Mouse (Mus musculus) granulocyte monocyte progenitor cell, adult 5-6 weeks (primary cell): ENCODE measurements around the gene Akap13. TPM values are rescaled to one million over a fixed set of nuclear protein-coding genes. Genes with fewer than 3 reads are reported as not detected.

ENCODE experiments used
- ATAC-seq: replicated peaks from 2 replicates; pipeline ENCODE4 v1.8.0; 2016; ENCODE audit warnings: mild to moderate bottlenecking, moderate TSS enrichment, inconsistent platforms; ENCODE audit not compliant: poor library complexity, severe bottlenecking
- total RNA-seq, 2 experiments: library from RNA; stranded (forward) in 1 of 2; stranded (reverse) in 1 of 2; fragments of 200-712, 200-1000 nt in 1 of 2; fragments of >200 nt in 1 of 2; fragmentation: Nextera tagmentation in 1 of 2; gene quantifications; 2 replicates each; pipeline ENCODE4 v1.2.3; 2014 to 2017

Gene Akap13
- total RNA-seq, 2 experiments from 2014 or later = 101 to 178 TPM

- ATAC-seq = peak; percentile 62
Observed at GRCm38 (mm10) chr7:75701761-75702160, 246.4 kb downstream of the Akap13 start.

- ATAC-seq = no peak
Observed at GRCm38 (mm10) chr7:75702368-75702767, 247.0 kb downstream of the Akap13 start.

- ATAC-seq = no peak
Observed at GRCm38 (mm10) chr7:75702966-75703645, 247.8 kb downstream of the Akap13 start.

- no peak for ATAC-seq
Observed at GRCm38 (mm10) chr7:75704862-75705261, 249.5 kb downstream of the Akap13 start.

- no peak for ATAC-seq
Observed at GRCm38 (mm10) chr7:75709936-75710335, 254.6 kb downstream of the Akap13 start.

- ATAC-seq = no peak
Observed at GRCm38 (mm10) chr7:75710920-75711319, 255.6 kb downstream of the Akap13 start.

GRCm38 (mm10) chr7:75711436-75711835 is 256.1 kb downstream of the Akap13 start:
- no peak for ATAC-seq

GRCm38 (mm10) chr7:75712808-75713207 is 257.5 kb downstream of the Akap13 start:
- no peak for ATAC-seq

GRCm38 (mm10) chr7:75713959-75714358 is 258.6 kb downstream of the Akap13 start:
- ATAC-seq = no peak

- ATAC-seq = no peak
Observed at GRCm38 (mm10) chr7:75715026-75715425, 259.7 kb downstream of the Akap13 start.

- ATAC-seq = no peak
Observed at GRCm38 (mm10) chr7:75715939-75716338, 260.6 kb downstream of the Akap13 start.

- ATAC-seq = no peak; the same call in 1 of the 2 replicates
Observed at GRCm38 (mm10) chr7:75717349-75717748, 262.0 kb downstream of the Akap13 start.

- no peak for ATAC-seq
Observed at GRCm38 (mm10) chr7:75721302-75721701, 266.0 kb downstream of the Akap13 start.

- peak; percentile 10; the same call in 1 of the 2 replicates for ATAC-seq
Observed at GRCm38 (mm10) chr7:75724012-75724411, 268.7 kb downstream of the Akap13 start.

- peak; percentile 80 for ATAC-seq
Observed at GRCm38 (mm10) chr7:75725899-75726298, 270.6 kb downstream of the Akap13 start.

GRCm38 (mm10) chr7:75726867-75727266 is 271.5 kb downstream of the Akap13 start:
- ATAC-seq = peak; percentile 23; the same call in 1 of the 2 replicates

GRCm38 (mm10) chr7:75729652-75730051 is 274.3 kb downstream of the Akap13 start:
- no peak for ATAC-seq

GRCm38 (mm10) chr7:75730216-75730615 is 274.9 kb downstream of the Akap13 start:
- no peak for ATAC-seq

- no peak for ATAC-seq
Observed at GRCm38 (mm10) chr7:75731951-75732350, 276.6 kb downstream of the Akap13 start.

- ATAC-seq = no peak
Observed at GRCm38 (mm10) chr7:75733166-75733565, 277.8 kb downstream of the Akap13 start.

- peak; percentile 95 for ATAC-seq
Observed at GRCm38 (mm10) chr7:75739075-75739725, 283.9 kb downstream of the Akap13 start.

- ATAC-seq = no peak
Observed at GRCm38 (mm10) chr7:75744528-75744927, 289.2 kb downstream of the Akap13 start.
